Mouse (Mus musculus): ENCODE measurements around the gene Msantd4.
"Not testable (repeated sequence)": the region's sequence is repeated elsewhere in the genome, so short reads cannot be mapped to it uniquely, and the experiment has no call there.

The Msantd4 gene

GRCm38 (mm10) chr9:4375828-4376639 is at the start of gene Msantd4:
Gene Msantd4 (plus strand): TSS chr9:4376562.
- DNase-seq (ENCODE audit: low spot score) = peak; percentile 82

- no peak for DNase-seq (ENCODE audit: low spot score)
These were observed 23.2 kb upstream of the Msantd4 start for GRCm38 (mm10) chr9:4353163-4353562.

GRCm38 (mm10) chr9:4376640-4377120 is 318 bp downstream of the Msantd4 start:
- no peak for DNase-seq (ENCODE audit: low spot score)

- not testable (repeated sequence) for DNase-seq (ENCODE audit: low spot score)
These were observed 24.4 kb downstream of the Msantd4 start for GRCm38 (mm10) chr9:4400801-4401200.

Data from ovary, postnatal 10 days (tissue).